Mouse (Mus musculus) ovary, postnatal 14 days (tissue): ENCODE measurements at regions not wholly inside any gene's neighbourhood (a gene's known extent, or its start where the extent isn't known, plus 50 kb on each side); places are given as distances from the start of the nearest gene placed in this dataset.

ENCODE experiments used
- DNase-seq: peaks from one replicate; pipeline ENCODE4 v3.0.0; 2022; ENCODE audit warnings: low spot score

- no peak for DNase-seq
Measured at GRCm38 (mm10) chr15:56425986-56426385, 1051.4 kb downstream of the Slc22a22 start.

- no peak for DNase-seq
Measured at GRCm38 (mm10) chr15:56420681-56421080, 1056.7 kb downstream of the Slc22a22 start.

DNA sequence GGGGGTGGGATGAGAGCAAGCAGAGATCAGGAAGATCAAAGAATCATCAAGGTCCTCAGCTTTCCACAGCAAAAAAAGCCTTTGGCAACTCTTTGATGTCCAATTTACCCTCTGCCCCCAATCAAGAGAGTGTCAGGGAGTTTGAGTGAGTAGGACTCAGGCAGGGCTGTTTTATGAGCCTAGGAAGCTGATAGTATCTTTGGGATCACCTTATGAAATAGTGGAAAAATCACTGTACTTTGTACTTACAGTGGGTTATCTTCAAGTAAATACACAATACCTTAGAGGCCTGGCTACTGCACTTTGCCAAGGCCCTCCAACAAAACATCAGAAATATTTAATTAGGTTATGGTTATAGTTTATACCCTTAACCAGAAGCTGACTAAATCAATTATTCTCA lies 1085.4 kb downstream of the Slc22a22 start:
- no peak for DNase-seq

GRCm38 (mm10) chr15:56378511-56378910 lies 1098.9 kb downstream of the Slc22a22 start:
- no peak for DNase-seq

GRCm38 (mm10) chr15:56350903-56351302 lies 1126.5 kb downstream of the Slc22a22 start:
- no peak for DNase-seq

- no peak for DNase-seq
Measured at GRCm38 (mm10) chr15:56346111-56346510, 1131.3 kb downstream of the Slc22a22 start.

- DNase-seq = no peak
Measured at GRCm38 (mm10) chr15:56344973-56345372, 1132.5 kb downstream of the Slc22a22 start.

DNA sequence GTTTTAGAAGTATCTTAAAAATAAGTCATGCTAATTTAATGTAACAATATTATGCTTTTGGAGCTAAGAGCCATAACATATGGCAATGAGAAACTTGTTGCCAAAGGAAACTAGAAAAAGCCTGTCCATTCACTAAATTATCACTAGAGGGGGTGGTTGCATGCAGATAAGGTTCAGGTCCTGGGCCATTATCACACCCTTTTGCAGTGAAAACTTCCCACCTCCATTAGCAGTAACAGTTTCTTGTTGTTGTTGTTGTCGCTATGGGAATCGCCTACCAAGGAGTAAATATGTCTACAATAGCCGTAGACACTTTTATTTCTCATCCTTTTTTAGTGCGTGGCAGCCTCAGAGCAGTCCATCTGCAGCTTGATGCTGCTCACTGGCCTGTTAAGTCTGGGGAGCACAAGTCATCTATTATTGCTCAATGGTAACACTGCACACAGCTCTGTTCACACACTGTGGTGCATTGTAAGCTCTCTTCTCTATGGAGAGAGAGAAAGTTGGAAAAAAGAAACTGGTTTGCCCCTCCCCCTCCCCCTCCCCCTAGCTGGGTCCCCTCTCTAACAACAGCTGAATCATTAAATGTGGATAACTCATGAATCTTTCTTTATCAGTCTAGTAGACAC lies 1133.0 kb downstream of the Slc22a22 start:
- no peak for DNase-seq

GRCm38 (mm10) chr15:56337879-56338278 lies 1139.5 kb downstream of the Slc22a22 start:
- no peak for DNase-seq

DNA sequence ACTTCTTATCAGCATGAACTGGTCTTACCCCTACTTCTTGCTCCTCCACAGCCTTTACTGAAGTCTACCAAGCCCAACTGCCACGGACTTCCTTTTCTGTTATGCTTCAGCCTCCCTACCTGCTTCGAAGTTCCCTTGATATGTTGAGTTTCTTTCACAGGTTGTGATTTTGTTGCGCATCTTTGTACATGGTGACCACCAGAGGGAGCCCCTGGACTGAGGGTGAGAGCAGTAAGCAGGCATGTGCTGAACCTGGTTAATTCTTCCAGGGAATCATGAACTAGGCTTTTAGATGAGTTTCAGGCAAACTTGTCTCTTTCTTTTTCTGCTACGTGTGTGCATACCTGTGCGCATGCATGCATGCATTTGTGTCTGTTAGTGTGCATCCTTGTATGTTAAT lies 1141.0 kb downstream of the Slc22a22 start:
- peak; percentile 58 for DNase-seq

DNA sequence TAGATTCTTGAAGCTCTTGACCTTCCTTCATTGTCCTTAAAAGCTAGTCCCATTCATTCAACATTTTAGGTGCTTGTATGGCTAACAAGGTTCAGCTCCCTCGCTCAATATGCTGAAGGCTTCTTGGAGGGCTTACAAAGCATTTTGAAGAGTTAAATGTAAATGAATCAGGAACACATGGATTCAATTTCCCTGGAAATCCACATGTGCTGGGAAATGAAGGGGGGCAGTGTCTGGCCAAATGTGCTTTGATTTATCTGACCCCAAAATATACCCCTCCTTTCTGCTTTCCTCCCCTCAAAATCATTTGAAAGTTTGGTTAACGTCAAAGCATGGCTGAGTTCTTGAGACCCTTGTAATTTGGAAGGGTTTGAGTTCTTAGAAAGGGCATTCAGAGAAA lies 1142.4 kb downstream of the Slc22a22 start:
- DNase-seq = no peak

- DNase-seq = no peak
Measured at GRCm38 (mm10) chr15:56320501-56320900, 1156.9 kb downstream of the Slc22a22 start.

GRCm38 (mm10) chr15:56294910-56295438 lies 1182.5 kb downstream of the Slc22a22 start:
- no peak for DNase-seq

DNA sequence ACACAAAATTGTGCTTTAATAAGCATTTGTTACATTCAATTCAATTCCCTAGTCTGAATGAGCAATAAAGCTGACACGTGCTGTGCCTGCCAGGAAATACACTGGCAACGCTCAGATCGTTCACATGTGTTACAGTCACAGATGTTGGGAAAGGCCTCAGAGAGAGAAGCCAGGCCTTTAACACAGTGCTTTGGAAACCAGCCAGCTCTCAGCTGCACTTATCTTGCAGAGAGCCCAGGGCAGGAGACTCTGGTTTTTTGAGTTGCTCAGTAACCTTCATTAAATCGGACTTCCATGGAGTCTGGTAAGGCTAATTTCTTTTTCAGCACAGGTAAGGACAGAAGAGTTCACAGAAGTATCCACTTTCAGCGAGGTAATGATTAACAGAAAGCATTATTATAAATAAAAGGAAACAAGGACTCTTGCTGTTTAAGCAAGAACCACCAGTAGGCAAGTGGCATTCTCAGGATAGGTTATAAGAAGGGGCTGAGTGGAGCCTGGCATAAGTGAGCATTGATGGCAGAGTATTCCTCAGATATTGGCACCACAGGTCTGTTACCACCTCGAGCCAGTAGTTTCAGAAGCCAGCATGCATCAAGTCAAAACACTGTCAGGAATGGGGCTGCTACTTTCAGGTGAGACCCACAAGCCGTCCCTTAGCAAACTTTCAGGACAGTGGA lies 1198.7 kb downstream of the Slc22a22 start:
- DNase-seq = peak; percentile 67

GRCm38 (mm10) chr15:56278006-56278405 lies 1199.4 kb downstream of the Slc22a22 start:
- DNase-seq = no peak

GRCm38 (mm10) chr15:56248731-56249130 lies 1228.7 kb downstream of the Slc22a22 start:
- no peak for DNase-seq

GRCm38 (mm10) chr15:56244004-56244735 lies 1233.3 kb downstream of the Slc22a22 start:
- DNase-seq = no peak

DNA sequence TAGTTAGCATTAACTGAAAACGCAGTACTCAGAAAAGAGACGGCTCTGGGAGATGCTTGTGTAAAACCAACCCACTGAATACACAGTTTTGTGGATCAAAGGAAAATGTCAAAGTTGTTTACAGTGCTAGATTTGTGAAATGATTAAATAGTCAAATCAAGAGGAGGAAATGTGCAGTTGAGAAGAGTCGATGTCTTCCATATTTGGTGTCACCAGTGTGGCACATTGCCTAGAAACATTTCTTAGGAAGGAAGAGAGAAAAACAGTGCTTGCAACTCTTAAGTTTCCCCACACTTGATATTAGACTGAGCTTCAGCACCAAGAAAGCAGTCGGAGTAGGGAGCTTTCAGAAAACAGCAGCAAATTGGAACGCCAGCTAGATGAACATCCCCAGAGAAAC lies 1274.9 kb downstream of the Slc22a22 start:
- no peak for DNase-seq

DNA sequence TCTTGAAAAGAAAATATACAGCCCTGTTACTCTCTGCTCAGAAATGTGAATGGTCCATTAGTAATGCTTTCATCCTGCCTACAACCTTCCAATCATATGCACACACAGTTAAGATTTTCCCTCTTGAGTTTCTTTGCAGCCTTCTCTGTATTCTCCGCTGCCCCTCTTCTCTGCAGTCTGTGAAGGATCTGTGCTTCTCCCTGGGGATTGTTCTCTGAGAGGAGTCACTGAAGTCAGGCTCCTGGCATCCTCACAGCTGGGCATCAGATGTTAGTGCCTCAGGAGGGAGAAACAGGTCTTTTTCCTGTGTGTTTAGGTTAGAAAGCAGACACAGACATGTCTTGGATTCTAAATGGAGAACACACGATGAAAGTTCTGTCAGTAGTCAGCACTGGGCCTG lies 1278.1 kb downstream of the Slc22a22 start:
- no peak for DNase-seq

GRCm38 (mm10) chr15:56197425-56198201 lies 1279.8 kb downstream of the Slc22a22 start:
- DNase-seq = no peak

- no peak for DNase-seq
Measured at GRCm38 (mm10) chr15:56166236-56166635, 1311.2 kb downstream of the Slc22a22 start.

GRCm38 (mm10) chr15:56158726-56159125 lies 1318.7 kb downstream of the Slc22a22 start:
- DNase-seq = no peak
